Mouse (Mus musculus): ENCODE measurements around the gene Hist2h3c1. TPM values are rescaled to one million over a fixed set of nuclear protein-coding genes. Genes with fewer than 3 reads are reported as not detected.

The Hist2h3c1 gene
- total RNA-seq, 1 experiment: not detected

- no peak overlapping the region for H3K4me3 ChIP-seq (ENCODE audit: insufficient read depth in 1 of 2, low read depth in 1 of 2, low read length in 2 of 2, poor library complexity in 1 of 2, severe bottlenecking in 1 of 2)
- no peak overlapping the region for H3K9ac ChIP-seq (ENCODE audit: insufficient read depth, low read depth, low read length, poor library complexity, severe bottlenecking)
- peak; percentile 37 for DNase-seq (ENCODE audit: low read depth, low spot score)
- H3K36me3 ChIP-seq (ENCODE audit: control insufficient read depth, insufficient read depth, low read length, poor library complexity, severe bottlenecking): no peaks in the 10 kb centered on the region
- TF ChIP-seq CHD2 (IDR thresholded peaks at IDR 0.05; ENCODE audit: low read depth, low read length) (no peak), MAFK (IDR thresholded peaks at IDR 0.05; ENCODE audit: insufficient read depth, low read depth, low read length) (no peak), HCFC1 (IDR thresholded peaks at IDR 0.05; ENCODE audit: borderline replicate concordance, insufficient read depth, low read length) (no peak), ZNF384 (IDR thresholded peaks at IDR 0.05; ENCODE audit: low read depth, low read length) (no peak), ZC3H11A (IDR thresholded peaks at IDR 0.05; ENCODE audit: borderline replicate concordance, low read depth, low read length) (no peak)
- no peak overlapping the region for H3K27ac ChIP-seq (ENCODE audit: insufficient read depth, low read depth, low read length, poor library complexity, severe bottlenecking)
- peaks cover 0 to 7% of the 10 kb centered on the region in 2 experiments; a peak in 1 of 4 replicates for H3K4me1 ChIP-seq (ENCODE audit: control insufficient read depth in 2 of 2, insufficient read depth in 2 of 2, low read length in 2 of 2, poor library complexity in 1 of 2)
- H3K9me3 ChIP-seq (ENCODE audit: control insufficient read depth, insufficient read depth, low read depth, low read length): peaks cover 2% of the 10 kb centered on the region; the same call in 1 of the 2 replicates
- in situ Hi-C loops (cut with MboI; ENCODE audit: low sequenced_read_pairs in 2 of 2, unreplicated experiment in 2 of 2): no loop called here
These were observed 46.2 kb downstream of the Hist2h3c1 start for GRCm38 (mm10) chr3:96292641-96293040.

DNA sequence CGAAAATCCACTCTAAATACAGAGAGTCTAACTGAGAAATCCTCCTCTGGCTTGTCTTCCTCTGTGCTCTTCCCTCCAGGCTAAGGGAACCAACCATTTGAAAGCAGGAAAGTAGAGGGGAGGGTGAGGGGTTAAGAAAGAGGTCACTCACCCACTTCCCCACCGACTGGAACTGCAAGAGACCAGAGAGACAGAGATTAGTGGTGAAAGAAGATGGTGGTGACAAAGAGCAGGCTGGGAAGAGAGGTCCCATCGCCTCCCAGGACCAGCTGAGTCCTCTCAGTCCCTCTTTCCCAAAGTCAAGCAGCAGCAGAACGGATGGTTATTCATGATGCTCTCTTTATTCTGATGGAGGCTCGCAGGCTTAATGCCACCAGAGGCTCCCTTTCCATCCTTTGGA, 46.9 kb downstream of the Hist2h3c1 start:
- TF ChIP-seq HCFC1 (IDR thresholded peaks at IDR 0.05; ENCODE audit: borderline replicate concordance, insufficient read depth, low read length) (no peak), ZC3H11A (IDR thresholded peaks at IDR 0.05; ENCODE audit: borderline replicate concordance, low read depth, low read length) (no peak), ZNF384 (IDR thresholded peaks at IDR 0.05; ENCODE audit: low read depth, low read length) (no peak), MAFK (IDR thresholded peaks at IDR 0.05; ENCODE audit: insufficient read depth, low read depth, low read length) (no peak), CHD2 (IDR thresholded peaks at IDR 0.05; ENCODE audit: low read depth, low read length) (no peak)
- no peak overlapping the region for H3K27ac ChIP-seq (ENCODE audit: insufficient read depth, low read depth, low read length, poor library complexity, severe bottlenecking)
- no peak overlapping the region for H3K4me3 ChIP-seq (ENCODE audit: insufficient read depth in 1 of 2, low read depth in 1 of 2, low read length in 2 of 2, poor library complexity in 1 of 2, severe bottlenecking in 1 of 2)
- in situ Hi-C loops (cut with MboI; ENCODE audit: low sequenced_read_pairs in 2 of 2, unreplicated experiment in 2 of 2): no loop called here
- H3K36me3 ChIP-seq (ENCODE audit: control insufficient read depth, insufficient read depth, low read length, poor library complexity, severe bottlenecking): no peaks in the 10 kb centered on the region
- DNase-seq (ENCODE audit: low read depth, low spot score): no peak
- H3K9me3 ChIP-seq (ENCODE audit: control insufficient read depth, insufficient read depth, low read depth, low read length): no peaks in the 10 kb centered on the region
- peaks cover 0 to 7% of the 10 kb centered on the region in 2 experiments; a peak in 1 of 4 replicates for H3K4me1 ChIP-seq (ENCODE audit: control insufficient read depth in 2 of 2, insufficient read depth in 2 of 2, low read length in 2 of 2, poor library complexity in 1 of 2)
- H3K9ac ChIP-seq (ENCODE audit: insufficient read depth, low read depth, low read length, poor library complexity, severe bottlenecking): no peak overlapping the region

GRCm38 (mm10) chr3:96293787-96294186, 47.3 kb downstream of the Hist2h3c1 start, which contains the start of gene Fcgr1:
TSS of gene Fcgr1 (minus strand) at chr3:96293969.
- in situ Hi-C loops (cut with MboI; ENCODE audit: low sequenced_read_pairs in 2 of 2, unreplicated experiment in 2 of 2): no loop called here
- Histone ChIP-seq H3K9ac (ENCODE audit: insufficient read depth, low read depth, low read length, poor library complexity, severe bottlenecking) (no peak within 1 kb of the TSS; the same call in 1 of the 2 replicates), H3K36me3 (ENCODE audit: control insufficient read depth, insufficient read depth, low read length, poor library complexity, severe bottlenecking) (no peaks in the 10 kb centered on the region), H3K4me1 (ENCODE audit: control insufficient read depth in 2 of 2, insufficient read depth in 2 of 2, low read length in 2 of 2, poor library complexity in 1 of 2) (peaks cover 0 to 7% of the 10 kb centered on the region in 2 experiments; a peak in 1 of 4 replicates), H3K9me3 (ENCODE audit: control insufficient read depth, insufficient read depth, low read depth, low read length) (no peaks in the 10 kb centered on the region), H3K4me3 (ENCODE audit: insufficient read depth in 1 of 2, low read depth in 1 of 2, low read length in 2 of 2, poor library complexity in 1 of 2, severe bottlenecking in 1 of 2) (no peak within 1 kb of the TSS), H3K27ac (ENCODE audit: insufficient read depth, low read depth, low read length, poor library complexity, severe bottlenecking) (no peak within 1 kb of the TSS)
- DNase-seq (ENCODE audit: low read depth, low spot score): no peak
- TF ChIP-seq MAFK (IDR thresholded peaks at IDR 0.05; ENCODE audit: insufficient read depth, low read depth, low read length) (no peak), ZNF384 (IDR thresholded peaks at IDR 0.05; ENCODE audit: low read depth, low read length) (no peak), ZC3H11A (IDR thresholded peaks at IDR 0.05; ENCODE audit: borderline replicate concordance, low read depth, low read length) (no peak), HCFC1 (IDR thresholded peaks at IDR 0.05; ENCODE audit: borderline replicate concordance, insufficient read depth, low read length) (no peak), CHD2 (IDR thresholded peaks at IDR 0.05; ENCODE audit: low read depth, low read length) (no peak)

Other genes with a start within 250 kb of the Hist2h3c1 start
- gene Vps45, start 188.2 kb upstream of the Hist2h3c1 start, total RNA-seq (2012; rRNA removed): 9.9 and 11.9 TPM in 2 replicates
- 17.6 and 23.2 TPM in 2 replicates for gene Otud7b, start 142.2 kb upstream of the Hist2h3c1 start, total RNA-seq (2012; rRNA removed)
- 3.5 and 4.0 TPM in 2 replicates for gene Mtmr11, start 84.7 kb upstream of the Hist2h3c1 start, total RNA-seq (2012; rRNA removed)
- 64.1 and 91.1 TPM in 2 replicates for gene Sf3b4, start 74.4 kb upstream of the Hist2h3c1 start, total RNA-seq (2012; rRNA removed)
- gene Sv2a, start 65.5 kb upstream of the Hist2h3c1 start, total RNA-seq (2012; rRNA removed): 7.2 and 8.2 TPM in 2 replicates
- gene Bola1, start 27.0 kb upstream of the Hist2h3c1 start, total RNA-seq (2012; rRNA removed): 70.8 and 76.4 TPM in 2 replicates
- gene Hist2h2ab, start 26.8 kb upstream of the Hist2h3c1 start, total RNA-seq (2012; rRNA removed): 54.2 and 70.0 TPM in 2 replicates
- gene Hist2h2ac, start 25.8 kb upstream of the Hist2h3c1 start, total RNA-seq (2012; rRNA removed): 684 and 687 TPM in 2 replicates
- gene Hist2h2be, start 25.6 kb upstream of the Hist2h3c1 start, total RNA-seq (2012; rRNA removed): 0.80 and 1.0 TPM in 2 replicates
- gene Hist2h3c2, start 7.6 kb upstream of the Hist2h3c1 start, total RNA-seq (2012; rRNA removed): 398 and 546 TPM in 2 replicates
- 2,531 and 3,588 TPM in 2 replicates for gene Hist2h2aa2, start 6.4 kb upstream of the Hist2h3c1 start, total RNA-seq (2012; rRNA removed)
- gene Hist2h2aa1, start 1.2 kb upstream of the Hist2h3c1 start, total RNA-seq (2012; rRNA removed): 2,311 and 3,075 TPM in 2 replicates
- 46.0 TPM in 2 replicates for gene Hist2h4, start 16.6 kb downstream of the Hist2h3c1 start, total RNA-seq (2012; rRNA removed)
- 806 and 880 TPM in 2 replicates for gene Hist2h3b, start 22.0 kb downstream of the Hist2h3c1 start, total RNA-seq (2012; rRNA removed)
- gene Hist2h2bb, start 23.1 kb downstream of the Hist2h3c1 start, total RNA-seq (2012; rRNA removed): 1,985 and 2,453 TPM in 2 replicates
- not detected in 2 replicates for gene Fcgr1, start 47.3 kb downstream of the Hist2h3c1 start, total RNA-seq (2012; rRNA removed)
- not detected in 2 replicates for gene BC107364, start 205.6 kb downstream of the Hist2h3c1 start, total RNA-seq (2012; rRNA removed)